Mouse (Mus musculus) lung, embryonic 14.5 days (tissue): ENCODE measurements at regions not wholly inside any gene's neighbourhood (a gene's known extent, or its start where the extent isn't known, plus 50 kb on each side); places are given as distances from the start of the nearest gene placed in this dataset.

ENCODE experiments used
- ATAC-seq: fragments of 200-750 bp; cut with Nextera tagmentation; 2 replicates; pipeline ENCODE4 v1.8.0; 2017; ENCODE audit warnings: mild to moderate bottlenecking, moderate TSS enrichment, moderate library complexity; ENCODE audit not compliant: insufficient read depth
- DNase-seq: peaks from one replicate; pipeline ENCODE4 v3.0.0-alpha.2; 2015
- H3K27ac ChIP-seq: fragments of 300-500 bp; sonication (generic); 2 replicates; pipeline ENCODE4 v1.5.1; 2014; ENCODE audit warnings: low read depth, mild to moderate bottlenecking, moderate library complexity
- H3K27me3 ChIP-seq: fragments of 300-500 bp; sonication (generic); 2 replicates; pipeline ENCODE4 v1.6.1; 2014; ENCODE audit warnings: low read length, control low read depth; ENCODE audit not compliant: insufficient read depth
- H3K36me3 ChIP-seq: fragments of 300-500 bp; sonication (generic); 2 replicates; pipeline ENCODE4 v1.6.1; 2014; ENCODE audit warnings: control low read depth; ENCODE audit not compliant: insufficient read depth
- H3K4me1 ChIP-seq: fragments of 300-500 bp; sonication (generic); 2 replicates; pipeline ENCODE4 v1.6.1; 2014; ENCODE audit warnings: antibody characterized with exemption, control low read depth; ENCODE audit not compliant: insufficient read depth
- H3K4me2 ChIP-seq: fragments of 300-500 bp; sonication (generic); 2 replicates; pipeline ENCODE4 v1.6.1; 2014; ENCODE audit warnings: mild to moderate bottlenecking
- H3K4me3 ChIP-seq: fragments of 300-500 bp; sonication (generic); 2 replicates; pipeline ENCODE4 v1.5.1; 2014; ENCODE audit warnings: low read depth, low read length
- H3K9ac ChIP-seq: fragments of 300-500 bp; sonication (generic); 2 replicates; pipeline ENCODE4 v1.6.1; 2014
- H3K9me3 ChIP-seq: fragments of 300-500 bp; sonication (generic); 2 replicates; pipeline ENCODE4 v1.6.1; 2016; ENCODE audit warnings: low read depth, low read length, control low read depth
- CTCF ChIP-seq: IDR thresholded peaks from 2 replicates; pipeline ENCODE4 v1.5.1; 2016; ENCODE audit warnings: antibody characterized with exemption, low read depth
- WGBS: fragments of 180-500 bp; shearing (Covaris S2); extraction: QIAGEN DNeasy Blood & Tissue Kit; methylation state at CpG from one replicate; pipeline ENCODE4 v1.1.7; 2014; 5-methylcytosine and 5-hydroxymethylcytosine counted together

DNA sequence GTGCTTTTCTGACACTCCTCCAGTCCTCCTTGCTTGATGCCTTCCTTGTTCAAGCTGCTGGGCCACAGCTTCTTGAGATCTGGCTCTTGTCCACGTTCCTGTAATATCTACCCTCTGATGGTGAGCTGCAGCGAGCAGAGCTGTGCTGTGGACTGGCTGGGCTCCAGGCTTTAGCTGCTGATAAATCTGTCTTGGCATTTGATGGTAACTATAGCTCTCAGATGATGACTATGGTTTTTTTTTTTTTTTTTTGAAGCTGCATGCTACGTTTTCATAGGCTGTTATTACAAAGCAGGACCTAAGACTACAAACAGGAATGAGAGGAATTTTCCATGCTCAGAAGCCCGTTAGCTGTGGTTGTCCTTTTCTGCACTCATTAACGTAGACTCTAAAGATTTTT, 352.3 kb downstream of the Nup35 start:
- peak; percentile 99 for ATAC-seq
- Histone ChIP-seq H3K4me3 (no peak overlapping the region), H3K27me3 (no peaks in the 10 kb centered on the region), H3K9ac (no peak overlapping the region), H3K27ac (no peak overlapping the region), H3K9me3 (no peaks in the 10 kb centered on the region), H3K4me2 (no peak overlapping the region), H3K4me1 (no peaks in the 10 kb centered on the region), H3K36me3 (no peaks in the 10 kb centered on the region)
- DNase-seq, result peak; percentile 91
- 20% methylated on average over 5 of the region's 5 CpGs for WGBS
- no peak for TF ChIP-seq CTCF

DNA sequence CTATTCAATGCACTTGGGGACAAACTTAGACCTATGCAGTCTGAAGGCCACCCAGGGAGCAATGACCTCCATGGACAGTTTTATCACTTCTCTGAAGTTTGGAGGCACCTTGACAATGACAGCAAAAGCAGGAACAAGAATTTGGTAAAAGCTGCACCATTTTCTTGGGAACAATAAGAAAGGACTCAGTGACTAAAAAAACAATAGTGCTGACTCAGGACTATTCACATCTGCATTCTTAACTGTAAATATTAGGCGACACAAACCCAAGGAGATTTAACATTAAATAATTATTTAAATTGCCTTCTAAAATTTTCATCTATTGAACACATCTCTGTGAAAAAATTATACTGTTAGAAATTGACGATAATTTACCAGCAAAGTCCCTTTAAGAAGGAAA, 356.2 kb downstream of the Nup35 start:
- DNase-seq (no peak), ATAC-seq (no peak)
- no peak for TF ChIP-seq CTCF
- WGBS, result 83% methylated on average over 2 of the region's 2 CpGs
- no peaks in the 10 kb centered on the region for H3K9me3 ChIP-seq
- no peak overlapping the region for H3K9ac ChIP-seq
- H3K27me3 ChIP-seq, result no peaks in the 10 kb centered on the region
- H3K36me3 ChIP-seq, result no peaks in the 10 kb centered on the region
- H3K4me2 ChIP-seq, result no peak overlapping the region
- no peak overlapping the region for H3K4me3 ChIP-seq
- no peaks in the 10 kb centered on the region for H3K4me1 ChIP-seq
- no peak overlapping the region for H3K27ac ChIP-seq

DNA sequence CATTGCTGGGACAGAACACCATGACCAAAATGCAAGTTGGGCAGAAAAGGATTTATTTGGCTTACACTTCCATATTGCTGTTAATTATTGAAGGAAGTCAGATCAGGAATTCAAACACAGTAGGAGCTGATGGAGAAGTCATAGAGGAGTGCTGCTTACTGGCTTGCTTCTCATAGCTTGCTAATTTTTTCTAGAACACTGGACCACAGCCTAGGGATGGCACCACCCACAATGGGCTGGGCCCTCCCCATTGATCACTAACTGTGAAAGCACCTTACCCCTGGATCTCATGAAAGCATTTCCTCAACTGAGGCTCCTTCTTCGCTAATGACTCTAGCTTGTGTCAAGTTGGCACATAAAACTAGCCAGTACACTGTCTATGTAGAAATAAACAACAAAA, 381.3 kb downstream of the Nup35 start:
- H3K4me2 ChIP-seq, result no peak overlapping the region
- H3K27ac ChIP-seq, result no peak overlapping the region
- 75% methylated on average over 1 of the region's 1 CpGs for WGBS
- DNase-seq (no peak), ATAC-seq (no peak)
- H3K9me3 ChIP-seq, result no peaks in the 10 kb centered on the region
- H3K4me1 ChIP-seq, result no peaks in the 10 kb centered on the region
- no peaks in the 10 kb centered on the region for H3K36me3 ChIP-seq
- no peak overlapping the region for H3K9ac ChIP-seq
- no peak for TF ChIP-seq CTCF
- H3K27me3 ChIP-seq, result no peaks in the 10 kb centered on the region
- H3K4me3 ChIP-seq, result no peak overlapping the region

DNA sequence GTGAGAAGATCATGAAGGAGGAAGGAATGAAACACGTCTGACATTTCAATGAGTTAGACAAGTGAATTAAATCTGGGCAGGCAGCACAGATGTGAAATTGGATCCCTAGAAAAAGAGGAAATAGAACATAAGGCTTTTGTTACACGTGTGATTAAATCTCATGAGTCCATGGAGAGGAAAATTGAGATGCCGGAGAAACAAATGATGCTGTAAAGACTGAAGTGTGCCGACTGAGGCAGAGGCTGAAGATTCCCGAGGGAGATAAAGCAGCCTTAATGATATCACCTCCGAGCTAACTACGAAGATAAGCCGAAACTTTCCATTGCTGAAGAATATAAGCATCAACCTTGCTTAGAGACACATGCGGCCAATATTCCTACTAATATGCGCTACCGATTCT, 390.0 kb downstream of the Nup35 start:
- DNase-seq, result no peak
- no peaks in the 10 kb centered on the region for H3K27me3 ChIP-seq

DNA sequence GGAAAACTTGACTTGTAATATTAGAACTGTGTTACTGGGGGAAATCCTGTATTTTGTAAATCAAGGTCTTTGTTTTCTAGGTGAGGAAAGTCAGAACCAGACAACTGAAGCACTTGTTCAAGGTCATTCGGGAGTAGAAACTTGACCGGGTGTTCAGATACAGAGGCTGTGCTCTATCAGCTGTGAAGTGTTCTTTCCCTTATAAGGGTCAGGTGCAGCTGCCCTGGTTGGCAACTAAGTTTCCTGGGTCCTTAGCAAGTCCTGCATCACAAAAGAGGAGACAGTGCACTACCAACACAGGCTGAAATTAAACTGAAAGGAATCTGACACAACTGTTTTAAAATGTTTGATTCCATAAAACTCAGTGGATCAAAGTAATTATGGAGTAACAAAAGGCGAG, 406.6 kb downstream of the Nup35 start:
- no peak overlapping the region for H3K27ac ChIP-seq

More for the DNA sequence above, 390.0 kb downstream of the Nup35 start:
- Histone ChIP-seq H3K9me3 (no peaks in the 10 kb centered on the region), H3K4me1 (no peaks in the 10 kb centered on the region), H3K36me3 (no peaks in the 10 kb centered on the region), H3K4me3 (no peak overlapping the region), H3K27ac (no peak overlapping the region), H3K4me2 (no peak overlapping the region), H3K9ac (no peak overlapping the region)
- 82% methylated on average over 11 of the region's 11 CpGs for WGBS
- TF ChIP-seq CTCF, result no peak
- no peak for ATAC-seq

More for the DNA sequence above, 406.6 kb downstream of the Nup35 start:
- no peak for TF ChIP-seq CTCF
- ATAC-seq (no peak), DNase-seq (no peak)
- Histone ChIP-seq H3K27me3 (no peaks in the 10 kb centered on the region), H3K4me1 (no peaks in the 10 kb centered on the region), H3K9ac (no peak overlapping the region), H3K36me3 (no peaks in the 10 kb centered on the region), H3K9me3 (no peaks in the 10 kb centered on the region), H3K4me2 (no peak overlapping the region), H3K4me3 (no peak overlapping the region)
- WGBS, result 87% methylated on average over 3 of the region's 3 CpGs
